Mouse (Mus musculus): ENCODE measurements around the gene Slc39a7.

GRCm38 (mm10) chr17:34032806-34033205 is 1.3 kb upstream of the Slc39a7 start:
- no peak for TF ChIP-seq TAL1 (IDR thresholded peaks at IDR 0.05; ENCODE audit: low read length)
- TF ChIP-seq GATA1 (IDR thresholded peaks at IDR 0.05; ENCODE audit: low read length) = no peak
